Comparison of ENCODE assay signal across 8 mouse cellular contexts in genomic region chrX:13229891-13230614, GRCm38 (mm10). TPM values are rescaled to one million over a fixed set of nuclear protein-coding genes. Genes with fewer than 3 reads are reported as not detected.
DNase-seq lines count a peak whose midpoint lies in the region; ATAC-seq and TF ChIP-seq lines count a peak whose summit lies in the region.

No protein-coding gene starts in this region.

- TF ChIP-seq CTCF in kidney, postnatal 0 days (IDR thresholded peaks at IDR 0.05; ENCODE audit: low read depth) = peak; percentile 73

- no peaks in the 10 kb centered on the region; a peak in 1 of 4 replicates for H3K4me1 ChIP-seq in ES-E14 (ENCODE audit: control insufficient read depth in 2 of 2, insufficient read depth in 2 of 2, low read length in 2 of 2, poor library complexity in 1 of 2)
- H3K4me1 ChIP-seq in kidney, postnatal 0 days (replicated peaks; ENCODE audit: insufficient read depth, low read length) = no peaks in the 10 kb centered on the region

- peak overlapping the region; percentile 86 for H3K9ac ChIP-seq in ES-E14 (ENCODE audit: insufficient read depth, low read depth, low read length, poor library complexity, severe bottlenecking)
- H3K9ac ChIP-seq in kidney, postnatal 0 days (ENCODE audit: low read depth, low read length) = 0 out of 2 replicates have a peak overlapping the region, but pooled peaks have one; percentile 35

- in situ Hi-C loops in ES-E14 (cut with MboI; ENCODE audit: low sequenced_read_pairs in 2 of 2, unreplicated experiment in 2 of 2) = loop anchor here (25.0 kb wide), 2 partner anchors 232 to 432 kb away; partner anchors contain the start of genes Gpr82 (in 2 of the 2) and Nyx (in 2 of the 2)

- H3K36me3 ChIP-seq in ES-E14 (ENCODE audit: control insufficient read depth, insufficient read depth, low read length, poor library complexity, severe bottlenecking) = no peaks in the 10 kb centered on the region
- no peaks in the 10 kb centered on the region for H3K36me3 ChIP-seq in kidney, postnatal 0 days (ENCODE audit: insufficient read depth, low read length)
- no peaks in the 10 kb centered on the region for H3K36me3 ChIP-seq in macrophage (ENCODE audit: inconsistent target)

- H3K27me3 ChIP-seq in kidney, postnatal 0 days (ENCODE audit: insufficient read depth, low read length) = no peaks in the 10 kb centered on the region

- no peaks in the 10 kb centered on the region for H3K9me3 ChIP-seq in ES-E14 (ENCODE audit: control insufficient read depth, insufficient read depth, low read depth, low read length)
- H3K9me3 ChIP-seq in kidney, postnatal 0 days (replicated peaks; ENCODE audit: low read length) = no peaks in the 10 kb centered on the region

- WGBS in kidney, postnatal 0 days = 29% methylated on average over 8 of the region's 8 CpGs
- 21% methylated on average over 8 of the region's 8 CpGs for WGBS in macrophage (ENCODE audit: missing documents)

- ATAC-seq in kidney, postnatal 0 days (replicated peaks; ENCODE audit: low FRiP score, low read depth) = peak; percentile 15; the same call in 1 of the 2 replicates

- H3K4me3 ChIP-seq in ES-E14 (ENCODE audit: insufficient read depth in 1 of 2, low read depth in 1 of 2, low read length in 2 of 2, poor library complexity in 1 of 2, severe bottlenecking in 1 of 2) (peak overlapping the region; percentile 53 to 68), macrophage (ENCODE audit: inconsistent target) (peak overlapping the region; percentile 41)
- H3K4me3 ChIP-seq in kidney, postnatal 0 days (replicated peaks; ENCODE audit: low read depth, low read length) = peak overlapping the region; percentile 32

- no peaks in the 10 kb centered on the region for H3K79me2 ChIP-seq in macrophage (ENCODE audit: inconsistent target)

- H3K27ac ChIP-seq in ES-E14 (ENCODE audit: insufficient read depth, low read depth, low read length, poor library complexity, severe bottlenecking) = peak overlapping the region; percentile 80; the same call in 1 of the 2 replicates
- peak overlapping the region; percentile 78 for H3K27ac ChIP-seq in kidney, postnatal 0 days
- peak overlapping the region; percentile 42 for H3K27ac ChIP-seq in macrophage

- DNase-seq in adrenal gland, adult 18-20 months (ENCODE audit: low spot score in 2 of 2) = peak; percentile 6 to 32
- no peak for DNase-seq in adrenal gland, adult 8-10 months
- no peak for DNase-seq in ES-E14 (ENCODE audit: low read depth, low spot score)
- DNase-seq in cerebellum, postnatal 25 days = peak; percentile 36 to 78
- peak; percentile 48 for DNase-seq in heart, adult 8-10 months (ENCODE audit: low spot score)
- DNase-seq in kidney, postnatal 0 days (ENCODE audit: low spot score) = peak; percentile 63
- DNase-seq in testis, postnatal 10 days (ENCODE audit: low spot score) = peak; percentile 58

- peak overlapping the region; percentile 52 for H3K4me2 ChIP-seq in kidney, postnatal 0 days (ENCODE audit: low read length)

TF ChIP-seq in ES-E14, 5 proteins besides CTCF, POLR2A, EP300 and RAD21:
- peak; percentile 25; the same call in 1 of the 2 replicates for TF ChIP-seq ZC3H11A (IDR thresholded peaks at IDR 0.05; ENCODE audit: borderline replicate concordance, low read depth, low read length)
- TF ChIP-seq HCFC1 (IDR thresholded peaks at IDR 0.05; ENCODE audit: borderline replicate concordance, insufficient read depth, low read length) = no peak

RNA-seq across cellular contexts. Expression of gene Ddx3x, which starts 50.7 kb away (rescaled TPM):
- 100 to 1,000 TPM; 276 to 511 TPM for total RNA-seq in adrenal gland, adult 18-20 months (2021)
- 100 to 1,000 TPM; 290 to 412 (median 345) TPM for total RNA-seq in adrenal gland, adult 8-10 months (2022)
- 191 and 253 TPM in 2 replicates for total RNA-seq in ES-E14 (2012; rRNA removed)
- 100 to 1,000 TPM; 112 to 195 (median 144) TPM for total RNA-seq in heart, adult 8-10 months (2022)
- polyA plus RNA-seq in kidney, postnatal 0 days (2015; fragmentation: Nextera tagmentation; extraction: Ambion mirVana) = 102 and 104 TPM in 2 replicates
- 100 to 1,000 TPM; 145 to 573 (median 205) TPM for total RNA-seq in macrophage (2018; cell fraction: chromatin; rRNA removed)
- total RNA-seq in macrophage (2018; cell fraction: cytosol; rRNA removed) = 100 to 1,000 TPM; 102 to 274 (median 170) TPM
- total RNA-seq in macrophage (2018; cell fraction: nucleus; rRNA removed) = 100 to 1,000 TPM; 109 to 327 (median 189) TPM
- polyA plus RNA-seq in macrophage (2018) = 152 to 160 TPM (median 158 TPM) in 3 replicates

Comparison
In these comparisons a context has a peak if more than half of its experiments do, and no peak if none do; other contexts are left out.
1. DNase-seq: peak in adrenal gland, adult 18-20 months (2 of 2), cerebellum, postnatal 25 days (2 of 2), heart, adult 8-10 months (single experiment), kidney, postnatal 0 days (single experiment) and testis, postnatal 10 days (single experiment); none in adrenal gland, adult 8-10 months (single experiment) and ES-E14 (single experiment).
2. Peak in every context shown above with its lines, with median percentiles within 50 percentile points of each other: H3K27ac ChIP-seq and H3K4me3 ChIP-seq.